Mouse (Mus musculus): ENCODE results near the gene Mmd. TPM values are rescaled to one million over a fixed set of nuclear protein-coding genes. Genes with fewer than 3 reads are reported as not detected.

Mmd gene
- polyA plus RNA-seq, 1 experiment, result 21.2 TPM

GRCm38 (mm10) chr11:90324597-90324996, 75.3 kb downstream of the Mmd start:
- WGBS, result 85% methylated on average over 3 of the region's 3 CpGs
- H3K4me3 ChIP-seq (ENCODE audit: low read depth, low read length), result no peak overlapping the region
- H3K27ac ChIP-seq (ENCODE audit: insufficient read depth, low read depth, low read length), result no peak overlapping the region
- no peaks in the 10 kb centered on the region for H3K27me3 ChIP-seq (ENCODE audit: control insufficient read depth, insufficient read depth, low read length)
- TF ChIP-seq POLR2A (IDR thresholded peaks at IDR 0.05; ENCODE audit: low read depth, low read length) (no peak), CTCF (IDR thresholded peaks at IDR 0.05; ENCODE audit: extremely low read depth, insufficient read length, insufficient replicate concordance, low read depth, low read length) (no peak)
- no peaks in the 10 kb centered on the region for H3K4me1 ChIP-seq (ENCODE audit: control insufficient read depth, insufficient read depth, insufficient read length, low read length)
- H3K36me3 ChIP-seq (ENCODE audit: control insufficient read depth, insufficient read depth, low read length), result no peaks in the 10 kb centered on the region

- no peak overlapping the region for H3K27ac ChIP-seq (ENCODE audit: insufficient read depth, low read depth, low read length)
- no peaks in the 10 kb centered on the region for H3K36me3 ChIP-seq (ENCODE audit: control insufficient read depth, insufficient read depth, low read length)
- no peak overlapping the region for H3K4me3 ChIP-seq (ENCODE audit: low read depth, low read length)
- TF ChIP-seq CTCF (IDR thresholded peaks at IDR 0.05; ENCODE audit: extremely low read depth, insufficient read length, insufficient replicate concordance, low read depth, low read length) (no peak), POLR2A (IDR thresholded peaks at IDR 0.05; ENCODE audit: low read depth, low read length) (no peak)
- 91% methylated on average over 5 of the region's 5 CpGs for WGBS
- no peaks in the 10 kb centered on the region for H3K4me1 ChIP-seq (ENCODE audit: control insufficient read depth, insufficient read depth, insufficient read length, low read length)
- H3K27me3 ChIP-seq (ENCODE audit: control insufficient read depth, insufficient read depth, low read length), result no peaks in the 10 kb centered on the region
These were observed 76.9 kb downstream of the Mmd start for GRCm38 (mm10) chr11:90326146-90326545.

GRCm38 (mm10) chr11:90326836-90327235, 77.6 kb downstream of the Mmd start:
- Histone ChIP-seq H3K27me3 (ENCODE audit: control insufficient read depth, insufficient read depth, low read length) (no peaks in the 10 kb centered on the region), H3K27ac (ENCODE audit: insufficient read depth, low read depth, low read length) (no peak overlapping the region), H3K4me1 (ENCODE audit: control insufficient read depth, insufficient read depth, insufficient read length, low read length) (no peaks in the 10 kb centered on the region), H3K4me3 (ENCODE audit: low read depth, low read length) (no peak overlapping the region), H3K36me3 (ENCODE audit: control insufficient read depth, insufficient read depth, low read length) (no peaks in the 10 kb centered on the region)
- TF ChIP-seq POLR2A (IDR thresholded peaks at IDR 0.05; ENCODE audit: low read depth, low read length), result no peak
- no peak for TF ChIP-seq CTCF (IDR thresholded peaks at IDR 0.05; ENCODE audit: extremely low read depth, insufficient read length, insufficient replicate concordance, low read depth, low read length)
- WGBS, result 68% methylated on average over 1 of the region's 1 CpGs

Other genes starting within 250 kb of the Mmd start
- gene Pctp, start 246.6 kb upstream of the Mmd start, polyA plus RNA-seq (2012; rRNA removed), result 0.70 and 1.4 TPM in 2 replicates
- gene Tmem100, start 219.1 kb upstream of the Mmd start, polyA plus RNA-seq (2012; rRNA removed), result 0.62 and 0.66 TPM in 2 replicates
- gene Gm45716, start 61.8 kb upstream of the Mmd start, polyA plus RNA-seq (2012; rRNA removed), result 1.7 and 3.0 TPM in 2 replicates
- 0.41 and 1.8 TPM in 2 replicates for gene Hlf, start 141.4 kb downstream of the Mmd start, polyA plus RNA-seq (2012; rRNA removed)